Mouse (Mus musculus) skeletal muscle tissue, adult 2 months (tissue): ENCODE data around the gene Ahr.
A peak's percentile ranks its signal among the peaks of the same experiment; 100 is the strongest.

Experiments used
- DNase-seq: peaks from one replicate; pipeline ENCODE4 v3.0.0-alpha.2; 2012; ENCODE audit warnings: low read depth, low spot score

Gene Ahr

DNA sequence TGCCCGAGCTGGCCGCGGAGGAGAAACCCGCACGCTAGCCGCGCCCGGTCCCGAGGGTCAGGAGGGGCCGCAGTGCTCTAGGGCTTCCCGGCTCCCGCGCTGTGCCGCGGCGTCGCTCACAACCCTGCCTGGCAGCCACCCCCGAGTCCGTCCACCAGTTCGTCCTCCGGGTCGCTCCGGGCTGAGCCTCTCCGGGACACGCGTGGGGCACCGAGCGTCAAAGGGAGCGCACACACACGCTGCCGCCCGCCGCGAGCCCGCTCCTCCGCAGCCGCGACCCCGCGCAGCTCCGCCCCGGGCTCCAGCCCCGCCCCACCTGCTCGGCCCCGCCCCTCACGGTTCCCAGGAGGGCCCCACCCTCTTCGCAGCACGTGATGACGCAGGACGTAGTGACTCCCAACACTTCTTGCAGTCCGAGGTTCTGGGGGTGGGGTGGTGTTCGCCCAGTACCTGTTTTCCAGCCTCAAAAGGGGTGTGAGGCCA is at the start of gene Ahr:
Gene Ahr (minus strand): TSS at position 285 of the 483 bp plus-strand sequence.
- peak; percentile 33 for DNase-seq

DNA sequence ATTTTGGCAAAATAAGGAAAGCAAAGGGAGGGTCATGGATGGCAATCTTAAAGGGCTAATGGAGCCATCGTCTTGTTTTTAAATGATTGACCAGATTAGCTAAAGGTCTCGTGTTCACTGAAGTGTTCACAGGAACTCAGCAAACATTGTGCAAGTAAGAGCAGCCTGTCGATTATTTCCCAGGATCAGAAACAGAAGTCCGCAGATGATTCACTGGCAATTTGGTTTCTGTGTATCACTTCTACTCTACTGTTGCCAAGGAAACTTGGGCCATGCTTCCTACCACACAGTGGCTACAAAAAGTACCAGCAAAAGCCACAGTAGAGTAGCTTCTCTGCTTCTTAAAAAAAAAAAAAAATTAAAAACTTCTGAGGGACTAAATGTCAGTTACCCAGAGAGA is 44.0 kb upstream of the Ahr start:
- no peak for DNase-seq

DNA sequence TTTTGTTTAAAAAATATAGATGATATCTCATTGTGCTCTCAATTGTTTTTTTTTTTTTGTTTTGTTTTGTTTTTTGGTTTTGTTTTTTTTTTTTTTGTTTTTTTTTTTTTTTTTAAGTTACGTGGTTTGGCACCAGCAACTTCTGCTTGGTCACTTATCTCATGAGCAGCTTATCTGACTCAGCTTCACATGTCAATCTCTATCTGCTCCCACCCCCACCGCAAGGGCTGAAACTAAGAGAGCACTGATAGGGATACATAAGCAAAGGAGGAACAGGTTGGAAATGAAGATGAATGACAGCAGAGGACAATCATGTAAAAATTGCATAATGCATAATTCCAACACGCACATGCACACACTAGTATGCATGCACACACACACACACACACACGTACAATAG is 41.3 kb upstream of the Ahr start:
- DNase-seq: no peak

DNA sequence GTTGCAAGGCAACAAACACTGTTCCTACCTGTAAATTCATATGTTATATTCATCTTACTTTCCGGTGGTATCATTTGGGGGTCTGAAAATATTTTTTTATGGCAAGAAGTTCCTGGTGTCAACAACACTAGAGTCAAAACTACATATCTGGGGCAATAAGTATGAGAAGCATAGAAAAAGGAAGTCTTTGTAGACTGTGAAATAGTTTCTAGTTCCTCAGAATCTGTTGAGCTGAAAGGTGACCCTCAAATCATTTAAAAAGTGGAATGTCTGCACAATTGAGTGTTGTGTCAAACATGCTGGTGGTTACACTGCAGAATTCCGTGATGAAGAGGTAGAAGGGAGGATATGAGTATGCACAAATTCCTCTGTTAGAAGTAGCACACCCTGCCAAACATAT is 38.9 kb upstream of the Ahr start:
- no peak for DNase-seq

DNA sequence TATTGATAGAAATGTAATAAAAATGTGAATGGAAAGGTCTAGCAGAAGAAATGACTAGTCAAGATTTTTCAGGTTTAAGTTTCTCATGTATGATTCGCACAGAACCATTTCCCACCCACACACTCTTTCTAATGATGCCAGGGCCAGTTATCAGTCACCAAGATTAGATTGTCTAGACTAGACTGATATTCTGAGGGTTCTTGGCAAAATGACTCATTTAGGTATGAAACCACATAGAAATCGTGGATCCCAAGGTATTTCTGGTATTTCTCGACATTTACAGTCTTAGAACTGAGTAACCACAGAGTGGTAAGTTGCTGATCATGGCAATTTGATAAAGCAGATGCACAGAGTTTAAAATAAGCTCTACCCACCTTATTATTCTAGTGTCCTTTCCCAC is 28.0 kb upstream of the Ahr start:
- no peak for DNase-seq

DNA sequence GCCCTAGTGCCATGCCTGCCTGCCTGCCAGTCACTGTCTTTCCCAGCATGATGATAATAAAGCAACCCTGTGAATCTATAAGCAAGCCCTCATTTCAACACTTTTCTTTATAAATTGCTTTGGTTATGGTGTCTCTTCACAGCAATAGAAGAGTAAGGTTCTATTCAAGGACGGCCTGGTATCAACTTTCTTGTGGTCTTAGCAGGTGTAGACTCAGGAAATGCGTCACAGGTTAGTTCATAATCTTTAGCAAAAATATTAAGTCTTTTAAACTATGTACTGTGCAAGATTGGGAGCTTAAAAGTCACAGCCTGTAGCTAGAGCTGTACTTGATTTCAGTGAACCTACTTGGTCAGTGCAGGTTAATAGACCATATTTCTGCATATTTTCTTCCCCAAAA is 24.0 kb upstream of the Ahr start:
- no peak for DNase-seq

DNA sequence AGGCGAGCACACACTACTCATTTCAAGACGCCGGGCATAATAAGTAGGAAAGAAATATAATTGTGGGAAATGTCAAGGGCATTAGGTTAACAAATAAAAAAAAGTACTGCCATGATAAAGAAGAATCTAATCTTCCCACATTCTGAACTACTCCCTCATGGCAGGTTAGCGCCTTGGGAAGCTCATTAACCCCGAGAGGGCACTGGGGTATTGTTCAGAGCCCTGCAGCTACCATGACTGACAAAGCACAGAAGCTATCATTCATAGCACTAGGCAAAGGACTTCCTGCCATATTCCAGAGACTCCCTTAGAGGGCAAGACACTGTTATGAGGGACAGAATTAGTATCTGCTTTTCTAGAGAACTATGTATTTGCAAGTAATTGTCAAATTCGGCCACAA is 21.1 kb upstream of the Ahr start:
- DNase-seq: no peak

DNA sequence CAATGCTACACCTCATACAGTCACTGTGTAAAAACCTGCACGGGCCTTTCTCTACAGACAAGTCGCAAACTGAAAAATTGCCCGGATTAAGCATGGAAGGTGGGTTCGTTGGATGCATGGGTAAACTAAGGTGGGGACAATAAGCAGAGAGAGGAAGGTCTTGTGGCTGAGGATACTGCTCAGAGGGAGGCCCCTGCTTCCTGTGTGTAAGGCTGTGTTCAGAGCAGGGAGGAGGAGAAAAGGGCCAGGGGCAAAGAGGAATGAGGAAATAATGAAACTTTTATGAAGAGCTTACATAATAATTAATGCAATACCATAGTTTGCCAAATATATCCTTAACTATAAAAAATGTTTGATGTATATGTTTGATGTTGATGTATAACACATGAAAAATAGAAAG is 19.5 kb upstream of the Ahr start:
- no peak for DNase-seq

DNA sequence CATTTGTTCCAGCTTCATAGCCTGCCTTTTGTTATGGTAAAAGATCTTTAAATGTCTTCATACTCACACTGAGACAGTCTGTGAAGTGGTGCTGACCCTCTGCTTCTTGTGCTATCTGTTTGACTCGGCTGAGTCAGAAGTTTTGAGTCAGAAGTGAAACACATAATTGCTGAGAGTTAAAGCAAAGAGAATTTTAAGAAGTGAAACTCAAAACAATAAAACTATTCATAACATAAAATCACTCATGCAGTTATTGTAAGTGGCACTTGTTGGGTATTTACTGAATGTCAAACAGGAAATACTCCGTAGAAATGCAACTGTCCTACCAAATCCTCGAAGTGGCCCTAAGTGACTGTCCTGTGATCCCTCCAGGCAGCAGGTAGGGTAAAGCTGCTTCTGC is 18.3 kb upstream of the Ahr start:
- DNase-seq: no peak

DNA sequence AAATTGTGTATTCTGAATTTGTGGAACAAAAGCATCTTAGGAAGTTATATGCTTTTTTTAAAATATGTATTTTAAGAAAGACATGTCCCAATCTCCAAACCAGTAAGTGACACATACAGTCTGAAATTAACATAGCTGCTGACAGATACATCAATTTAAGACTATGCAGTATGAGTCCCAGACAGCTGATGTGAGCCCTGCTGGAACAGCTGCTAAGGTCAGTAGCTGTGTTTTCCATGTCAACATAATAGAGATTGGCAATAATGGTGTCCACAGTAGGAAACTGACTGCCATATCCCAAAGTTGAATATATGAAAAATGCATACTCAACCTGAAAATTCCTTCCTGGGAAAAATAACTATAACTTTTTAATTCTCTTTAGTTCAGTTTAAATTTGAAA is 15.5 kb upstream of the Ahr start:
- no peak for DNase-seq

DNA sequence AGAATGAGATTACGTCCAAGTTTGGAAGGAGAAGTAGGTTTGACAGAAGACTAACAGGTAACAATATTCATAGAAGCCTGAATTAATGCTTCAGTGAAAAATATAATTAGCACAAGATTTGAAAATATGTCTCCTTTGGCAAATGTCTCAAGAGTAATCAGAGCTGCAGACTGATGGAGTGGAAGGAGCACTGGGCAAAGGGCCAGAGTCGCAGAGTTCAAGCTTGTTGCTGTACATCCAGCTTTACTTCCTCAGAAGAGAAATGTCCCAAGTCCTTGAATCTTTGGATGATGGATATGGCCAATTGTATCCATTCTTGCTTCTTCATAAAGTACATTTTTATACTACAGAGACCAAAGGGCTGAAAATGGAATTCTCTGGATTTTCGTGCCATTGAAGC is 8.0 kb upstream of the Ahr start:
- DNase-seq: no peak

DNA sequence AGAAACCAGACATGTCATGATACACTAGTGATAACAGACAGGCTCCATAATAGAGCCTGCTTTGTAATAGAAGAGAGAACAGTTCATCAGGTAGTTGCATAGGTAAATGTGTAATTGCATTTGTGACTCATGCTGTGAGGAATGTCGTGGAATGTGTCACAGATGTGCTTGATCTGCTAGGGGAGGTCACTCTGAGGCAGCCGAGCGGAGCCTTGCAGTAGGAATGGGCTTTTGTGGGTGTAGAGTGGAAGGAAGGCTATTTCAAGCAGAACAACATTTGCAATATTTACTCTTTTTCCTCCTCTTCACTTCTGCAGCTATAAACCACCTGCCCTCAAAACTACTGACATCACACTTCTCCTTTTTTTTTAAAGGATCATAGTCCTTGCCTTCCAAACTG is 4.0 kb upstream of the Ahr start:
- DNase-seq: no peak

DNA sequence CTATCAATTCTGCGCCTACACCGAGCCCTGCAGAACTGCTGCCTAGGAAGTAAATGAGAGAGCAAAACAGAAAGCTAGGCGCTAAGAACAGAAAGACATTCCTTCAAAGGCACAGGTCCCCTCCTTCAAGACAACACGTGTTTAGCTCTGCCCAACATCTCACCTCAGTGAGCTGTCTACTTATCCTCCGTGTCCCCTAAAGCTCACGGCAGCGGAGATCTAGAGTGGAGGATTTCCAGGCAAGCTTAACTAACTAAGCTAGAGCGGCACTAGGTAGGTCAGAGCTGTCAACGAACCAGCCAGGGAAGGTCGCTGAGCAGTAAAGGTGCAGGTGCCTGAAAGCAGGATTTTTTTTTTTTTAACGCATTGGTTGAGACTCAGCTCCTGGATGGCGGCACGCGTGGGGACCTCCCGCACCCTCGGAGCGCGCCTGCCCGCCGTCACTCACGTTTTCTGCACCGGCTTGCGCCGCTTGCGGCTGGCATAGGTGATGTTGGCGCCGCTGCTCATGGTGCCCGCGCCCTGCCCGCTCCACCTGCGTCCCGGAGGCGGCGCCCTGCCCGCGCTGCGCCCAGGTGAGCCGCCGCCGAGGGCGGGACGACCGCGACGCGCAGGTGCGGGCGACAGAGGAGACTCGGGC is 604 bp downstream of the Ahr start:
- DNase-seq: no peak

DNA sequence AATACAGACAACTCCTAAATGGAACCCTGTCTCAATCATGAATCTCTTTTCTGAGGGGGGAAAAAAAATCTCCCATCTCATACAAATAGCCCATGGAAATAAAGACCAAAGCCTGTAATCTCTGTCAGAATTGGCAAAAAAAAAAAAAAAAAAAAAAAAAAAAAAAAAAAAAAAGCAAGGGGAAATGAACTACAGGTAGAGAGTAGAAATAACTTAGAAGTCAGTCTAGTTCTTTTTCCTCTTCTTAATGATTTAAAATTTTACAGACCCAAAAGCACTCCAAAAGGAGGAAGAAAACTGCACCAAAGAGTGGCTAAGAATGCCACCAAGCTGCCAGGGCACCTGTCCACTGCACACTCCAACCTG is 1.1 kb downstream of the Ahr start:
- no peak for DNase-seq

DNA sequence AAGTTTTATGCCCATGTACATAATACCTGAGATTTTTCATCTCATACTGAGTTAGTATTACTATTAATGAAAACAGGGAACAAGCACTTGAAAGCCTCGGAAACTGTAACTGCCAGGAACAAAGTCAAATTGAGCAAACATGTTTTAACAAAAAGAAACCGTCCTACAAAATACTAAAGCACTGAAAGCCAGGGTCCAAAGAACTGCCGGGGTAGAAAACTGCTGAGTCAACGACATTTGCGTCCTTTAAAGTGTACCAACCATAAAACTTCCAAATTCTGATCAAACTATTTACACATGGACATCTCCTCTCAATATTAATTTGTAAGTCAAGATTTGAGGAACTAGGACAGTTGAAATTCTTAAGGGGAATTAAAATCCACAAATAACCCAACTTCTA is 1.7 kb downstream of the Ahr start:
- no peak for DNase-seq

DNA sequence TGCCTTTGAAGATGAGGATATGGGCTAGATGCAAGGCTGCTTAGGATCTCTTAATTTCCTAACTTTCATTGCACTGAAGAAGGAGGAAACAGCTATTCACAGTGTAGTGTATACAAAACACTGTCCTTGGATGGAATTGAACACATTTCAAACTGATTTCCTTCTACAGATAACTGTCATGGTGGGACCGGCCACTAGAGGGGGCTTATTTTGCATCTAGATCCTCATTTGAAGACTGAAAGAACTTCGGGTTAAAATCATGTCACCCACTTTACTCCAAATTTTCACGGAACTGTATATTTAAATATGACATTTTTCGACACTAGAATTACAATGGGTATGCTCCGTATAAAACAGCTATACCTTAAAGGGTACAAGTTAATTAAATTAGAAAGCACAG is 2.7 kb downstream of the Ahr start:
- DNase-seq: peak; percentile 18

DNA sequence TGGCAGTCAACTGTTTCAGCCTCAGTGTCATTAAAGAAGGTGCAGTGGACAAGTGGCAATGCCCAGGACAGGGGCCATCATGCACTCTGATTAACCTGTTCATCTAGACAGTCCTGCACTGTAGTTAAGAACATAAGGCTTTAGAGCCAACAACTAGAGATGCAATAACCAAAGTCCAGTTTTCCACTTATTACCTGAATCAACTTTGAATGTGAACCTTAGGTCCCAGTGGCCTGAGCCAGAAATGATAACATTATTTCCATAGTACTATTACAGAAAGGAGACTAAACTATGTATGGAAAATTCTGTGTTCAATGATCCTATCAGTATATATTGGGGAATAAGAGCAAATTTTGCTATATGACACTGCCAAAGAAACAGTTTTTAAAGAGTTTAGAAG is 4.3 kb downstream of the Ahr start:
- no peak for DNase-seq

DNA sequence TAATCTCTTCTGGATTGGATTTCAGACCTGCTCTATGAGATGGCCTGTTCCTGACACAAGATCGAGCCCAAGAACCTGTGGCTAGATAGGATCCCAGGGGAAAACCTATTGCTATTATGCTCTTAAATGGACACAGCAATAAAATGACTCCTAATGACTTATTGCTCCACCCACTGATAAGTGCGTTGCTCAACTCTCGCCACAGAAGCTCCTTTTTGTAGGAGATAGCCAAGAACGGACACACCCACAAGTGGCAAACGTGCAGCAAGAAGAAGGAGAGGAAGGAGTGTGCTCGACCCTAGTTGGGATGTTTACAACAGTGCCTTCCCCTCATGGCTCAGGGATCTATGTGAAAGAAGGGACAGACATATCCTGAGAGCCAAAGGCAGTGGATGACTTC is 7.4 kb downstream of the Ahr start:
- no peak for DNase-seq

DNA sequence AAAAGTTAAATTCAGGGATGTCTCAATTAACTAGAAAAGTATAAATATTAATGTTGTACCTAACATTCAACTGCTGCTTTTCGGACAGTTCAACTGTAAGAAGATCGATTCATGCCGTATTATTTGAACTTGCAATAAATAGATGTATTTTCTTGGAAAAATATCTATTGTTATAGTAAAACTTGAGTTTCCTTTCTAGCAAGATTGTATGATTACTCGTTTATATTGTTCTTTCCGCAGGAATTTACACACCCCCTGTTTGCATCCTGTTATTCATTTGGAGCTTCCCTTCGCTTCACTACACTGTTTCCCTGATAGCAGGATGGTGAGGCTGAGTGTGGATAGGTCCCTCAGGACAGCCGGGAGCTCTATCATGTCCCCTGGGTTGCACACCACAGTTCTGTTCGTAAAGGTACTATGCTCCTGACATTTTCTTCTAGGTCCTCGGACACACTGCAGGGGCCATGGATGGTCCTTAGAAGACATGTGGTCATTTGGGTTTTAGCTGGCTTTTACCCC is 12.2 kb downstream of the Ahr start:
- DNase-seq: no peak

DNA sequence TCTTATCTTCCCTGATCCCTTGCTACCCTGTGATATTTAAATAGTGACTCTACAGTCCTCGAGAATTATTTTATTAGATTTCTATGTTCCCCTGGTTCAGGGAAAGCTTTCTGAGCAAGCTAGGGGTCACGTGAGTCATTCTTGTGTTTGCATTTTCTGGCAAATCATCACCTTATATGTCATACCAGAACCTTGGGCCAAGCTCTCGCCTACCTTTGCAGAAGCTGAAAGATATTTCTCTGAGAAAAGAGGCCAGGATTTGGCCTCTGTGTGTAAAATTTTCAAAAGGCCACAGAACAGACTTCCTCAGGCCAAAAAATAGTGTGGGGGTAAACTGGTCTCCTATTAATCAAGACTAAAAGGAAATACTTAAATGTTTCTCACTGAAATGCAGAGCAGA is 19.2 kb downstream of the Ahr start:
- DNase-seq: no peak

DNA sequence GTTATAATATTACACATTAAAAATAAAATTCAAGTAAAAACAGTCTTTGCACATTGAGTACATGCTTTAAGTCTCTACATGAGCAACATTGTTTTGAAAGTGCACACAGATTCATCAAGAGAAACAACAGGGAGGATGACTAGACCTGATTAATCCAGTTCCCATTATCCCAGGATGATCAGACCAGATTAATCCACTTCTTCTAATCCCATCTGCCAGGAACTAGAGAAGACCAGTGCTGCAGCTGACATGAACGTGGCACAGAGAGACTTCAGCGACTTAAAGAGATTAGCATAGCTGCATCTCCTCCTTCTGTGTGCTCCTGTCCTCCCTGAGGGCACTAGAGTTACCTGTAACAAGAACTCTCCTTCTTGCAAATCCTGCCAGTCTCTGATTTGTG is 20.2 kb downstream of the Ahr start:
- no peak for DNase-seq

DNA sequence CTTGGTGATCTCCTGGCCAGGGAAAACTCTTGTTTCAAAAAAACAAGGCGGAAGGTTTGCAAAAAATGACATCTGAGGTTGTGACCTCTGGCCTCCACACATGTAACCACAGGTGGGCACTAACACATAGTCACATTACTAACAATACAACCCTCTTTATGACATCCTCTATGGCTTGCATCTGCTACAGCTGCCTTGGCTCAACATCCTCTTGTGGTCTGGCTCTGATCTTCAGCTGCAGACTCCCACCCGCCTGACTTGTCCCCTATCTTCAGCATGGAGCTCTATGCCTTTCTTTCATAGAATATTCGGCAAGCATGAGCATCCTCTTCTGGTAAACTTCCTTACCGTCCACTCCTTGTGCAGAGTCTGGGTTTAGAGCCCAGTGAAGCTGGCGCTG is 24.1 kb downstream of the Ahr start:
- DNase-seq: no peak

DNA sequence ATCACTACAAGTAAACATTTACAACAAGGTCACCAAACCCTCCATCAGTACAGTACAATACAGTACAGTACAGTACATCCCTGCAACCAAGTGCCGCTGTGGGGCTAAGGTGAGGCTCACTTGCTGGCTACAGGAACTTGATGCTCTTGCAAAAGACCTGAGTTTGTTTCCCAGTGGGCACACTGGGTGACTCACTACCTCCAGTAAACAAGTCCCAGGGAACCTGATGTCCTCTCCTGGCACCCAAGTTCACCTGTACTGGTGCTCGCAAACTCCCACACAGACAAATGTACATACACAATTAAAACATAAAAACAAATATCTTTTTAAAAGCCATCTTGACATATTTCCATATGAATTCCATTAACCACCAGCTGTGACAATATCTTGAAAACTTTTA is 28.5 kb downstream of the Ahr start:
- no peak for DNase-seq

DNA sequence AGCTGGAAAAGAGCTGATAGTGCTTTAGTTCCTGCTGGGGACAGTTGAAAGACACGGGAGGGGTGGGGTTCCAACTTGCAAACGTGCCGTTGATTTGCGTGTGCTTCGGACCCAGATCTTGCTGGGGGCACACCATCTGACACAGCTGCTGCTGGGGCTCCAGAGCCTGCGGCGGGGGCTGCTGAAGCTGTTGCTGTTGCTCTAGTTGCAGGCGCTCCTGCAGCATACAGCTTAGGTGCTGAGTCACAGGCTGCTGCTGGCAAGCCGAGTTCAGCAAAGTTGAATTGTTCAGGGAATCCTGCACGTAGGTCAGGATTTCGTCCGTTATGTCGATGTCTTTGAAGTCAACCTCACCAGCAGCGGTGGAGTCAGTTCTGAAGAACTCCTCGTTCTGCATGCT is 30.8 kb downstream of the Ahr start:
- DNase-seq: no peak
